Comparison of ENCODE assay signal across 9 mouse cellular contexts in genomic region chr4:141322526-141322925, GRCm38 (mm10). TPM values are rescaled to one million over a fixed set of nuclear protein-coding genes. Genes with fewer than 3 reads are reported as not detected.
"Had no signal": no experiment of that assay in that cellular context is flagged by ENCODE, and none has a peak within 500 bp of the region (broad histone marks: within the 10 kb centered on the region; RNA-seq: fewer than 3 reads in every experiment).

No protein-coding gene starts in this region.

- H3K27ac ChIP-seq: left cerebral cortex, adult 2 months; limb, embryonic 15.5 days; midbrain, embryonic 13.5 days had no signal

- H3K4me2 ChIP-seq: limb, embryonic 15.5 days; midbrain, embryonic 13.5 days had no signal

- DNase-seq: kidney, adult 18-20 months; kidney, postnatal 10 days; right cerebral cortex, postnatal 14 days; thymus, adult 18-20 months; thymus, postnatal 14 days had no signal

- H3K4me1 ChIP-seq: midbrain, embryonic 13.5 days had no signal

- H3K4me3 ChIP-seq: left cerebral cortex, adult 2 months; limb, embryonic 15.5 days; midbrain, embryonic 13.5 days had no signal

- H3K9ac ChIP-seq: limb, embryonic 15.5 days; midbrain, embryonic 13.5 days had no signal

- H3K9me3 ChIP-seq: limb, embryonic 15.5 days; midbrain, embryonic 13.5 days had no signal

- H3K27me3 ChIP-seq: limb, embryonic 15.5 days; midbrain, embryonic 13.5 days had no signal

RNA-seq across cellular contexts. Expression of gene Fam131c, which starts 45.5 kb away (rescaled TPM):
- polyA plus RNA-seq: liver, embryonic 16.5 days had no signal
